Mouse (Mus musculus): Measurements from ENCODE around the gene Acot13.
"Not testable (repeated sequence)": the region's sequence is repeated elsewhere in the genome, so short reads cannot be mapped to it uniquely, and the experiment has no call there.

Gene Acot13

DNA sequence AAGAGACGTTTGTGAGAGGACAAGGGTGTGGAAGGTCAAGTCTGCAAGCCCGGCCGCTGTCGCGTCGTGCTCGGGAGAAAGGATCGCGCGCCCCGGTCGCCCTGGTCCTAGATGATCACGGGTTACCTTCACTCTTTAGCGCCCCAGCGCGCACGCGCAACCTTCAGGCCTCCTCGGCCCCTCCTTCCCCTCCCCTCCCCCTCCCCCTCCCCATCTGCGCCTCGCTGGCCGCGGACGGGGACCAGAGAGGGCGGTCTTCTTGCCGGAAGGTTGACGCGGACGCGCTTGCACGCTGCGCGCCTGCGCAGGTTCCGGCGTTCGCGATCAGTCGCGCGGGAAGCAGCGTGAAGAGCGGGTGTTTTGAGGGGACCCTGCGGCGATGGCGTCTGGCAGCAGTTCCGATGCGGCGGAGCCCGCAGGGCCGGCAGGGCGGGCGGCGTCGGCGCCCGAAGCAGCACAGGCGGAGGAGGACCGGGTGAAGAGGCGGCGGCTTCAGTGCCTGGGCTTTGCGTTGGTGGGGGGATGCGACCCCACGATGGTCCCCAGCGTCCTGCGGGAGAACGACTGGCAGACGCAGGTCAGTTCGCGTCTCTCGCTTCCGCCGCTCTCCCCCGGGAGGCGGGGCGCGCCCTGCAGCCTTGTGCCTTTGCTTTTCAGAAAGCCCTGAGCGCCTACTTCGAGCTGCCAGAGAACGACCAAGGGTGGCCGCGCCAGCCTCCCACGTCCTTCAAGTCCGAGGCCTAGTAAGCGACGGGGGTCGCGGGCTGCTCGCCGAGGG is at the start of gene Acot13, which contains the start of gene Tdp2:
TSS of gene Acot13 (minus strand) at position 188 of the 778 bp plus-strand sequence.
TSS of gene Tdp2 (plus strand) at position 327 of the 778 bp plus-strand sequence.
- peak; percentile 94 for DNase-seq (ENCODE audit: low read depth, low spot score)

DNA sequence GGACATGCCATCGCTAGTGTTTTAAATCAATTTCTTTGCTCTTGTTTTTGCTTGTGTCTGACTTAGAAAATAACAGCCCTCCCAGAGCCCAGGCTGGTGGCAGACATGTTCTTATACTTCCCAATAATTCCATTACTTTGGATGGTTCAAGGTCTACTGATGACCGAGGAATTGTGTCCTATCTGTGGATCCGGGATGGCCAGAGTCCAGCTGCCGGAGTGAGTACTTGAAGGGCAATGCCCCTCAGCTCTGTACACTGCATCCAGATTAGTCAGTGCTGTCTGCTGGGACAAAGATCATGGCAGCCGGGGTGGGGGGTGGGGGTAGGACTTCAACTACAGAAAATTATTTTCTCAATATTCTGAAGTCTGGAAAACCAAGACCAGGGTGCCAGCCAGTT is 49.4 kb upstream of the Acot13 start:
- DNase-seq (ENCODE audit: low read depth, low spot score), result no peak

DNA sequence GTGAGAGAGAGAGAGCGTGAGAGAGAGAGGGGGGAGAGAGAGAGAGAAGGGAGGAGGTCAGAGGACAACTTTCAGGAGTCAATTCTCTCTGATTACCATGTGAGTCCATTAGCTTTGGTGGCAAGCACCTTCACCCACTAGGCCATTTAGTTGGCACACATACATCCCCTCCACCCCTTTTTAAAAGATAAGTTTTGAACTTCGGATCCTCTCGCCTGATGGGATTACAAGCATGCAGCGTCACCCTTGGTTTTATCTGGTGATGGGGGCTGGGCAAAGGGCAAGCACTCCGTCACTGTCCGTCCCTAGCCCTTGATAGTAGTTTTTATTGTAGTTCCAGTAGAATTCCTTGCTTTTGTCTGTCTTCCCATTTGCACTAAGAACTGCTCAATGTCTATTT is 48.9 kb upstream of the Acot13 start:
- DNase-seq (ENCODE audit: low read depth, low spot score), result no peak

DNA sequence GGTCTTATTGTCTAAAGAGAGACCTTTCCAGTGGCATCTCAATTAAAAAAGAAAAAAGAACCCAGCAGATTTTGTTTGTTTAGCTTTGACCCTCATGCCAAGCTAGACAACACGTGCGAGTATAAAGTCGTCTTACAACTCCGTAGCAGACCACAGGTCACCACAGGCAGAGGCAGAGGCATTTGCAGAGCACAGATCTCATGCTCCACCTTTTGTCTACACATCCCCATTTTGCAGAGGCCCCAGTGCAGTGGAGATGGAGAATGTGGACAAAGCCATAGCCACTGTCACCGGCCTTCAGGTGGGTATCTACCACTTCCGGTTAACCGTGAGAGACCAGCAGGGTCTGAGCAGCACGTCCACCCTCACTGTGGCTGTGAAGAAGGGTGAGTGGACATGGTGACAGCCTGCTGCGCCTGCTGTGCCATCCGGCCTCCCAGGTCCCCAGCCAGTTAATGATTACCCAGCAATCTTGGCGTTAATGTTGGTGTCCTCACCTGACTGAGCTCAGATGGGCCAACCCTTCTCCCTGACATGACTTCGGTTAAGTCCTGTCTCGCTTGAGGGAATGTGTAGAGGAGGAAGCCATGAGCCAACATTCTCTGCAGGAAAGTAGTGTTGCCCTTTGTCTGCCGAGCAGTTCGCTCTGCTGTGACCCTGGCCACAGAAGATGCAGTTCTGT is 48.2 kb upstream of the Acot13 start:
- no peak for DNase-seq (ENCODE audit: low read depth, low spot score)

DNA sequence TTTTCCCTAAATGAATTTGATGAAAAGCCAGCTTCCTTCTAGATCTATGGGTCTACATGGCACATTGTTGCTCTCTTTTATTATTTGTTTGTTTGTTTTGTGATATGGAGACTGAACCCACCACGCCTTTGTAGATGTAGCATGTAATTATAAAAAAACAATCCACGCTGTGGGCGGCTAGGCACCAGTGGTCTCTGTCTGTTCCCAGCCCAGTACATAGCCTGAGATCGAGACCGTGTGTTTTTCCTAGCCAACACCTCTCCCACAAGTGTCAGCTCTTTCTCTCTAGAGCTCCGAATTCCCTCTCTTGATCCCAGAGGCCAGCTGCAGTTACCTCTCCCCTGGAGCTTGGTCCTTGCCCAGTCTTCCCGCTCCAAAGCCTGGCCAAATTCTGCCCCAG is 36.9 kb upstream of the Acot13 start:
- DNase-seq (ENCODE audit: low read depth, low spot score), result no peak

DNA sequence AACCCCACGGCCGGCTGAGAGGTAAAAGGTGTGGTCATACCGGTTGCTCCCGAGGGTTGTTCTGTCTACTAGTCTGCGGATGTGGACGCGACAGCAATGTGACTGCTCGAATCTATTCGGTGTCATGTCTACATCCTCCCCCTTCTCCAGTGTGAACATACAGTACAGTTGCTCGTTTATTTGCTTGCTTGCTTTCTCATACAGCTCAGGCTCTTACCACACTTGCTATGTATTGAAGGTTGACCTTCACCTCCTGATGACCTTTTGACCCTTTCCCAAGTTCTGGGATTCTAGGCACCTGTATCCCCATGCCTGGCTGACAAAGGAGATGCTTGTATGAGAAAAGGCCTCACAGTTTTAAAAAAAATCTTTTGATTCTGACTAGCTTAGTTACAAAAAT is 36.4 kb upstream of the Acot13 start:
- DNase-seq (ENCODE audit: low read depth, low spot score), result no peak

DNA sequence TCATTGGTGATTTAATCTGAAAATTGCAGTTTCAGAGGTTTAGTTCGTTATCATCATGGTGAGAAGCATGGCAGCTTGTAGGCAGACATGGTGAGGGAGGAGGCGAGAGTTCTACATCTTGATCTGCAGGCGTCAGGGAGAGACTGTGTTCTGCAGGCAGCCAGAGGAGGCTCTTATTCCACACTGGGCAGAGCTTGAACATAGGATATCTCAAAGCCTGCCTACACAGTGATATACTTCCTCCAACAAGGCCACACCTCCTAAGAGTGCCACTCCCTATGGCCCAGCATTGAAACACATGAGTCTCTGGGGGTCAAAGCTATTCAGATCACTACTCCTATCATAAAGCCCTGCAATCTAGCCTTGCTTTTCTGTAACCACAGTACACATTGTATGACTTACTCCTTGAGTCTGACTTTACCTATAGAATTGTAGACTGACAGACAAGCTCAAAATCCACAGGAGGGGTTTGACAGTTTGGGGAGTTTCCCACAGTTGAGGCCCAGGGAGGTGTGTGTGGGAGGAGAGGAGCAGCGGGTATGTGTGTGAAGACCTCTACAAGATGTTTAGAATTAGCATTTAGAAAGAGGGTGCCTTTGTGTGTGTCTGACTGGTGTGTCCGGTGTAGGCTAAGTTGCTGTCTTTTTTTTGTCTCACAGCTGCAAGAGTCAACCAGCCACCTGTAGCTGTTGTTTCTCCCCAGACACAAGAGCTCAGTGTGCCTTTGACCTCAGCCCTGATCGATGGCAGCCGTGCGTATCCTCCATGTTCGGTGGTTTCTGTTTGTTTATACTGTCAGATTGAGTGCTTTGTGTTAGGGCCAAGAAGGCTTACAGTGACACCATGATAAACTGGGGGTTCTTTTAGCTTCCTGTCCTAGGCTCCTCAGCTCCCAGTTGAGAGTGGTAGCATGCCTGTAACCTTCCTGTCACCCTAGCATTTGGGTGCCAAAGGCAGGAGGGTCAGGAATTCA is 35.4 kb upstream of the Acot13 start:
- no peak for DNase-seq (ENCODE audit: low read depth, low spot score)

DNA sequence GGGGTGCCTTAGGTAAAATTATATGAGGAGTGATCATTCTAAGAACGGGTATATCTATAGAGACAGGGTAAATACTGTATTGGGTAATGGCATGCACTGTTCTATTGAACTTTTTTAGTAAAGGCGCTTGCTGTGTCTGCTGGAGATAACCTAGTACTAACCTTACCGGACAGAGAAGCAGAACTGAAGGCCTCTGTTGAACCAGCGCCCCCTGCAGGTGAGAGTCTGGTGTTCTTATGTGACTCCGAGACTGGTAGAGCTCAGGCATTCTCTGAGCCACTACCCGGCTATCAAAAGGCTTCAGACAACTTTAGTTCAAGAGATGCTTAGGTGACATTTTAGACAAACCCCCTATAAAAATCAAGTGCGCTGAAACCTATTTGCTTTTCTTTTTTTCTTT is 31.2 kb upstream of the Acot13 start:
- DNase-seq (ENCODE audit: low read depth, low spot score), result no peak

DNA sequence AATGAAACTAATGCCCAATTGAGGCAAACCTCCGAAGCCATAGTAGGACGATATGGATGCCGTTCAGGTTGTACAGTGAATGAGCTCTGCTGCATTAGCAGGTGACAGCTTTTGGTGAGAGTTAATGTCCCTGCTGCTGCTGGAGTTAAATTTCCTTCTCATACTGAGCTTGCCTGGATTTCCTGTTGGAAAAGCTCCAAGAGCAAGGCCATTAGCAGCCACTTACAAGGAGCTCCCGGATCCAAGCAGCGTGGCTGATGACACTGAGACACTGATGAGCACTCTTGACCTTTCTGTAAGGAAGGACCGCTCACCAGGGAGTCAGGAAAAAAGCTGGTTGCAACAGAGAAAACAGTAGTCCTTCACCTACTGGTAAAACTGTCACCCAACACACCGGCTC is 30.7 kb upstream of the Acot13 start:
- no peak for DNase-seq (ENCODE audit: low read depth, low spot score)

DNA sequence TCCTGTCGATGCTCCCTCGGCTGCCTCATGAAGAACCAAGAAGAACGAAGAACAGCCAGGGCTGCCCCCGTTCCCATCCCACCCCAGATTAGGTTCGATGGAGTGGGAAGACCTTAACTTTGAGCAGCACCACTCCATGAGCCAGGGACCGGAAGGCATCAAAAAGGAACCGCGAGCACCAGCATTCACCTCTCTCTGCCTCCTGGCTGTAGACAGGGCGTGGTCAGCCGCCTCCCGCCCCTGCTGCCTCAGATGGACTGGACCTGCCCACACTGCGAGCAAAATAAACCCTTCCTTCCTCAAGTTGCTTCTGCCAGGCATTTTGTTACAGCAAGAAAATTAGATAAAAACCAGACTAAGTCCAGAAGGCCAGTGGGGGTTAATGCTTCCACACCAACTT is 29.7 kb upstream of the Acot13 start:
- no peak for DNase-seq (ENCODE audit: low read depth, low spot score)

DNA sequence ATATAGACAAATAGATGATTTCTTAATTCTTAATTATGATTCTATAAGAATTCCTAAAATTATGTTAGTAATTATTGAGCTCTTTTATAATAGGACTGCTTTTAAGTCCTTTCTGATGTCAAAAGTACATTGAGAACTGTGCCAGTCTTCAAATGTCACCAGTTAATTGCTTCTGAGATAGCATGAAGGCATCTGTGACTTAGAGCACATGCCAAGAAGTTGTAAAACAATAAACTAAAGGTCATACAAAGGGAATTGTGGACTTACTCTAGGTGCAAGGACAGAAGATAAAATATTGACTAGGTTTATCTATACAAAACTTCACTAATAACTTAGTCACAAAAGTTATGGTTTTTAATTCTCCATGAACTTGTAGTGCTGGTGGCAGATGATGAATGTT is 27.8 kb upstream of the Acot13 start:
- no peak for DNase-seq (ENCODE audit: low read depth, low spot score)

DNA sequence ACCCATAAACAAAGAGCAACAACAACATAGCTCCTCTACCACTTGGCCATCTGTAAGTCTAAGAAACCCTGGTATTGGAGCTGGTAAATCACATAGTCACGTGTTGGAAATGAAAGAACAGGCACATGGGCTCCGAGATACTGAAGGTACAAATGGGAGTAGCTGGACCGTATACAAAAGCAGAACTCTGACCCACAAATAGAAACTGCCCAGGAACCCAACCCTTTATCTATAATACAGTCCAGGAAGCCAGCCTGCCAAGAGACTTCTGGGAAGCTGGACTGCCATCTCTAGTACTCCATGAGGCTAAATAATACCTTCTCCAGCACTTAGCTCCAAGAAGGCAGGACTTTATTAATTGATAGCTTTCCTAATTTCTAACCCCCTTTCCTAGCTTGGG is 21.2 kb upstream of the Acot13 start:
- DNase-seq (ENCODE audit: low read depth, low spot score), result no peak

DNA sequence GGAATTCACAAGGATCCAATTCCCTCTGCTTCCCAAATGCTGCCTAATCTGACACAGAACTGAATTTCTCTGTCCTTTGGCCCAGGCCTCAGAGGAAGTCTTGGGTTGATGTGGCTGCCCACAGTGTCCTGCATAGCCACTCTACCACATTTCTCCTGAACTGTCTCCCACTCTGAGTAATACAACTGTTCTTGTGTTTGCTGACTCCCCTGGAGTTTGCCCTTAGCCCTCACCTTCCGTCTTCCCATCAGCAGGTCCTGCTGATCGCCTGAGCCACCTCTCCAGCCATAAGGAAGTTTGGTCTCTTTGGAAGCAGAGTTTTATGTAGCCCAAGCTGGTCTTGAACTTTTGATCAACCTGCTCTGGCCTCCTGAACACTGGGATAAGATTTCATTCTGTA is 20.6 kb upstream of the Acot13 start:
- DNase-seq (ENCODE audit: low read depth, low spot score), result no peak

DNA sequence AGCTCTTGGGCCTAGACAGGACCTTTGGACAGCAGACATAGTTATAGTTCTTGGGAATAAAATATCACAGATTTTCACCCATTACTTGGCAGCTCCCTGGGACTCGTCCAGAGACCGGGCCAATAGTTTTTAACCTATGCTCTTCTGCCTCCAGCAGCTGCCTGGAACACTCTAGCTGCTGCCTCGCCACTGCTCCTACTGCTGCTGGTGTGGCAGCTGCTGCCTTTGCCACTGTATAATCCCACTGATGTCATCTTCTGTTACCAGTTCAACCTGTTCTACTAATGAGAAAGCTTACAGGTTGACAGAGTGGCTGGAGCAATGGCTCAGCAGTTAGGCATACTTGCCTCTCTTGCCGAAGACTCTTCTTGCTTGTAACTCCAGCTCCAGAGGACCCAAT is 18.0 kb upstream of the Acot13 start:
- DNase-seq (ENCODE audit: low read depth, low spot score), result no peak

DNA sequence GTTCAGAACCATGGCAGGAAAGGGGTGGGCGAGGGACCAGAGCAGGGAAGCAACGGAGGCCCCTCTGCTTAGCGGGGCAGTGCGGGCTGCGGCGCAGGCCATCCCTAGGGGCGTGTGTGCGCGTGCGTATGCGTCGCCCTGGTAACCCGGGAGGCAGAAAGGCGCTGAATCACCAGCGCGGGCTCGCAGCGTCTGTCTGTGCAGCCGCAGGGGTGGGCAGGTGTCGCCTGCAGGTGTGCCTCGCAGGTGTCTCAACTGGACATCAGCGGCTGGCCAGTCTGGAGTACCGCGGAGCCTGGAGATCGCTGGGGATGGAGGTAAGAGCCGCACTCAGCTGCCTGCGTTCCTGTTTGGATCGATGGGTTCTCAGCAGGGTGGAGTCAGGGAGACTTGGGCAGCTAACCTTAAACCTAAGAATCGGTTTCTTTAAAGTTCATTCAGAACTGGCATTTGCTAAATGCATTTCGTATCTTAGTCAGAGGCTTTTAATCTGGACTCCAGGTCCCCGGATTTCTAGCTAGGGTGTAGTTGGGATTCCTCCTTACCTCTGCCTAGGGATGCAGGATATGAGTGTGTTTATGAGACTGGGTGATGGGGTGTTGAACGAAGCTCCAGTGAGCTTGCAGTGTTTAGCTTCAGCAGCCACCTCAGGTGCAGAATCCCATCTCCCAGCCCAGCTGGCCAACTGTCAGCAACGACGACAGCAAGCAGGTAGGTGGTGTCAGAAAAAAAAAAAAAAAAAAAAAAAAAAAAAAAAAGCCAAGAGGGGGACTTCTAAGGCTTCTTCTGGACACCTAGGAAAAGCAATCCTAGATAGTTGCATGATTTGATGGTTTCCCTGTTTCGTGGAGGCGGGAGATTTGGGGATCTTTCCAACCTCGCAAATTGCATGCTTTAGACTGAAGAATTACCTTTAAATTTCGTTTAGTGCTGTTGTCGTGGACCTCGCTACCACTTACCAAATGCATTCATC is 13.9 kb upstream of the Acot13 start, which contains the start of gene D130043K22Rik:
TSS of gene D130043K22Rik (plus strand) at position 153 of the 973 bp plus-strand sequence.
- DNase-seq (ENCODE audit: low read depth, low spot score), result peak; percentile 39

DNA sequence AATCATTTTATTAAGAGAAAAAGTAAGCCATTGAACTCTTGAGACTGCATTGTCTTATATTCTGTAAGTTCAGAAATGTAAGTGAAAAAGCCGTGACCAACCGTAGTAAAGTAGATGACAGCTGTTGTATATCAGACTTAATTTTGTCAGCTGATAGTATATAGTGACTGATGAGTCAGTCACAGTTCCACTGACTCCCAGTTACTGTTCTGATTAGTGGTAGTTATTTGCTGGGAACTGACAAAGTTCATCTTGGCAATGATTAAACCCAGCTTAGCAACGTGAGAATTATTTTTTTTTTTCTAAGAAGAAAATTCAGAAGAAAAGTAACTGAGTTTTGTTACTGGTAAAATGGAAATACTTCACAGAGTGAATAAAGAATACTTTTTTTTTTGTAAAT is 10.4 kb upstream of the Acot13 start:
- no peak for DNase-seq (ENCODE audit: low read depth, low spot score)

DNA sequence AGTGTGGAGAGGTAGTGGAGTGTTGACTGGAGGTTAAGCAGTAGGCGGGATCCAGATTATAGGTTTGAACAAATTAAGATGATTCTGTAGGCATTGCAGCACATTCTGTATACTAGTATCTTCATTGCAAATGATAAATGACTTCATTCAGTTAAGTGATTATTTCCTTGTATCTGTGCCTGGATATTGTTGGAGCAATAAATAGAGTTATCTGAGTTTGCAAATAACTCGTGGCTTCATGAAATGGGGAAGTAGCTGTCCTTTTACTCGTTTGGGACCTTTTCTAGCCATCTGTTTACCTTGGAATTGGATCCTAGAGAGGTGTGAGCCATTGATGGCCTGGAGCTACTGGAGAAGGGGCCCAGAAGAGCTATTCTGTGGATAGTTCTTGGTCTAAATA is 8.5 kb upstream of the Acot13 start:
- DNase-seq (ENCODE audit: low read depth, low spot score), result no peak

DNA sequence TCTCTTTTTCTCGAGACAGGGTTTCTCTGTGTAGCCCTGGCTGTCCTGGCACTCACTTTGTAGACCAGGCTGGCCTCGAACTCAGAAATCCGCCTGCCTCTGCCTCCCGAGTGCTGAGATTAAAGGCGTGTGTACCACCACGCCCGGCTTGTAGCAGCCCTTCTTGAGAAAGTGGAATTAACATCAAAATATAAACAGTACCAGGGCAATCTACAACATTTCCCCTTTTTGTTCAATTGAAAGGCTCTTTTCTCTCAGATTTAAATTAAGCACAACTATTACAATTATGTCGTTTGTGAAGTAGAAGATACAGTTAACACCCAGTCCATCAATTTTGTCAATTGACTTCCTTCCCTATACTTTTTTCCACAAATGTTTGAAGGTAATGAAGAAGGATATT is 6.4 kb upstream of the Acot13 start:
- DNase-seq (ENCODE audit: low read depth, low spot score), result not testable (repeated sequence)

DNA sequence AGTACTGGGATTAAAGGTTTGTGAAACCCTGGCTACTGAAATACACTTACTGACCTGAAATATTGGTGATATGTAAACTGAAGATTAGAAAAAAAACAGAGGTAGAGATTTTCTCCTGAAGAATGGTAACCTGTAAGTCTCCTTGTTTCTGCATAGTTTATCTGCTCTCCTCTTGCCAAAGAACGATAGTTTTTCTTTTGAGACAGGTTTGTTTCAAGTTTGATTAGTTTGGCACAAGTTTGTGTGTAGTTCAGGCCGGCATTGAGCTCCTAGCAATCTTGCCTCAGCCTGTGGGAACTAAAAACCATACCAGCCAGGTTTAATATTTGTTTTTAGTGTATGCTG is 1.4 kb upstream of the Acot13 start:
- DNase-seq (ENCODE audit: low read depth, low spot score), result no peak

DNA sequence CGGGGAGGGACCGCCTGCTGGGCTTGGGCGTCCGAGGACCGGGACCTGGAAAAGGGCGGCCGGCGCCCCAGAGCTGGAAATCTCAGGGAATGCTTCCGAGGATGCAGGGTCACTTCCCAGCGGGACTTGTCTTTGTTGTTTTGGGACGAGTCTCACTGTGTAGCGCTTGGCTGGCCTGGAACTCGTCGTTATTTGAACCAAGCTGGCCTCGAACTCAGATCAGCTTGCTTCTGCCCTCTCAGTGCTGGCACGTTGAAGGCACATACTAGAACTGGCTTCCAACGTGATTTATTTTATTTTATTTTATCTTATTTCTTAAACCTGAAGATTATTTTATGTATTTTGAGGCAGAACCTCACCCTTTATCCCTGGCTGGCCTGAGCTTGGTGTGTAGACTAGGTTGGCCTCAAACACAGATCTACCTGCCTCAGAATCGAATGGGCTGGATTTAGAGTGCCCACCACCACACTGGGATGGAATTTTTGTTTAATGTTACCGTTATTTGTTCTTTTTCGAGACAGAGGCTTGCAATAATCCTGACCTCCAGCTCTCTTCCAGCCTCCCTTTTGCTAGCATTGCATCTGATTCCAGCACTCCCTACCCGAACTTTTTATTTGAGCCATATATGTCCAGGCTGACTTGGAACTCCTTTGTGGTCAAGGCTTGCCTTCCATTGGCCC is 931 bp upstream of the Acot13 start:
- no peak for DNase-seq (ENCODE audit: low read depth, low spot score)

Measured in telencephalon, adult 2 months (tissue).